Mouse (Mus musculus) neural tube, embryonic 11.5 days (tissue): Measurements from ENCODE around the gene Trim43c. TPM values are rescaled to one million over a fixed set of nuclear protein-coding genes. Genes with fewer than 3 reads are reported as not detected.
A peak's percentile ranks its signal among the peaks of the same experiment; 100 is the strongest.
"Not testable (repeated sequence)": the region's sequence is repeated elsewhere in the genome, so short reads cannot be mapped to it uniquely, and the experiment has no call there.

ENCODE experiments used
- ATAC-seq: fragments of 200-750 bp; cut with Nextera tagmentation; 2 replicates; pipeline ENCODE4 v1.8.0; 2017; ENCODE audit warnings: moderate number of reproducible peaks, mild to moderate bottlenecking, moderate TSS enrichment, moderate library complexity; ENCODE audit not compliant: insufficient read depth, low FRiP score, low TSS enrichment
- DNase-seq: peaks from one replicate; pipeline ENCODE4 v3.0.0-alpha.2; 2015; ENCODE audit warnings: low spot score
- H3K27ac ChIP-seq: fragments of 300-500 bp; sonication (generic); 2 replicates; pipeline ENCODE4 v1.5.1; 2014; ENCODE audit warnings: low read depth, mild to moderate bottlenecking, low read length
- H3K27me3 ChIP-seq: fragments of 300-500 bp; sonication (generic); 2 replicates; pipeline ENCODE4 v1.6.1; 2014; ENCODE audit warnings: mild to moderate bottlenecking, low read length, mixed read lengths; ENCODE audit not compliant: control insufficient read depth, insufficient read depth
- H3K36me3 ChIP-seq: fragments of 300-500 bp; sonication (generic); 2 replicates; pipeline ENCODE4 v1.6.1; 2014; ENCODE audit warnings: mild to moderate bottlenecking, low read length, moderate library complexity, mixed read lengths; ENCODE audit not compliant: control insufficient read depth, insufficient read depth
- H3K4me1 ChIP-seq: fragments of 300-500 bp; sonication (generic); 2 replicates; pipeline ENCODE4 v1.6.1; 2014; ENCODE audit warnings: low read length, mixed read lengths; ENCODE audit not compliant: control insufficient read depth, insufficient read depth
- H3K4me2 ChIP-seq: fragments of 300-500 bp; sonication (generic); 2 replicates; pipeline ENCODE4 v1.6.1; 2014; ENCODE audit warnings: low read depth, mild to moderate bottlenecking, moderate library complexity
- H3K4me3 ChIP-seq: fragments of 300-500 bp; sonication (generic); 2 replicates; pipeline ENCODE4 v1.5.1; 2014; ENCODE audit warnings: low read depth, low read length
- H3K9ac ChIP-seq: fragments of 300-500 bp; sonication (generic); 2 replicates; pipeline ENCODE4 v1.6.1; 2014; ENCODE audit warnings: mild to moderate bottlenecking, low read length
- H3K9me3 ChIP-seq: fragments of 300-500 bp; sonication (generic); 2 replicates; pipeline ENCODE4 v1.6.1; 2016; ENCODE audit warnings: low read length; ENCODE audit not compliant: control insufficient read depth
- WGBS: fragments of 180-500 bp; shearing (Covaris S2); extraction: QIAGEN DNeasy Blood & Tissue Kit; methylation state at CpG from one replicate; pipeline ENCODE4 v1.1.7; 2014; 5-methylcytosine and 5-hydroxymethylcytosine counted together
- polyA plus RNA-seq: library from polyadenylated mRNA; unstranded; fragments of >200 nt; fragmentation: Nextera tagmentation; extraction: Ambion mirVana; gene quantifications from 2 replicates; pipeline ENCODE4 v1.2.1, GENCODE M21; 2014

Trim43c gene
- polyA plus RNA-seq = 0.13 TPM in 1 of 2 replicates, not detected in the other

DNA sequence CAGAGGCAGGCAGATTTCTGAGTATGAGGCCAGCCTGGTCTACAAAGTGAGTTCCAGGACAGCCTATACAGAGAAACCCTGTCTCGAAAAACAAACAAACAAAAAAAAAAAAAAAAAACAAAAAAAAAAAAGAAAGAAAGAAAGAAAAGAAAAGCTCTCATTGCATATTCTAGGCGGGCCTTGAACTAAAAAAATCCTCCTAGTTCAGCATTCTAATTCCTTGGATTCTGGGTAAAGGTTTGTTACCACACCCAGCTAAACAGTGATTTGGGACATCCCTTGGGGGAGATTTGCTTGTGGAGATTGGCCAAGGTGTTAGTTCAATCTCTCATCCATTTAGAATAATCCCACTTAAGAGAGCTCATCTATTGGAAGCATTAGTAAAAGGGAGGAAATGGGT is at the start of gene Trim43c:
Gene Trim43c, plus strand, starts transcription at position 301 of the 400 bp plus-strand sequence.
- not testable (repeated sequence) for ATAC-seq, H3K4me2 ChIP-seq, H3K9ac ChIP-seq, DNase-seq, H3K9me3 ChIP-seq, H3K27ac ChIP-seq, H3K36me3 ChIP-seq, H3K27me3 ChIP-seq, H3K4me3 ChIP-seq, H3K4me1 ChIP-seq
- 83% methylated on average over 2 of the region's 2 CpGs for WGBS

GRCm38 (mm10) chr9:88853072-88853471 is 14.1 kb downstream of the Trim43c start:
- 76% methylated on average over 7 of the region's 7 CpGs for WGBS
- DNase-seq, H3K9ac ChIP-seq, ATAC-seq, H3K27ac ChIP-seq, H3K9me3 ChIP-seq, H3K27me3 ChIP-seq, H3K4me2 ChIP-seq, H3K4me1 ChIP-seq, H3K36me3 ChIP-seq, H3K4me3 ChIP-seq: not testable (repeated sequence)

- H3K4me1 ChIP-seq, H3K27ac ChIP-seq, H3K27me3 ChIP-seq, H3K36me3 ChIP-seq, H3K9me3 ChIP-seq, H3K9ac ChIP-seq: not testable (repeated sequence)
- ATAC-seq = peak; percentile 98
- WGBS = 3% methylated on average over 50 of the region's 52 CpGs
- Histone ChIP-seq H3K4me2 (peak overlapping the region; percentile 43), H3K4me3 (peak overlapping the region; percentile 26)
- peak; percentile 93 for DNase-seq
Observed at GRCm38 (mm10) chr9:88858566-88859492, 19.9 kb downstream of the Trim43c start.

Other genes starting within 250 kb of the Trim43c start
- gene Mthfsl, start 118.9 kb upstream of the Trim43c start, polyA plus RNA-seq = 24.9 and 26.4 TPM in 2 replicates
- gene Bcl2a1d, start 107.2 kb upstream of the Trim43c start, polyA plus RNA-seq = not detected in 2 replicates
- not detected in 2 replicates for gene Bcl2a1a, start 117.7 kb downstream of the Trim43c start, polyA plus RNA-seq